Mouse (Mus musculus): Measurements from ENCODE around the gene Epb42.
"Not testable (repeated sequence)": the region's sequence is repeated elsewhere in the genome, so short reads cannot be mapped to it uniquely, and the experiment has no call there.

Gene Epb42

DNA sequence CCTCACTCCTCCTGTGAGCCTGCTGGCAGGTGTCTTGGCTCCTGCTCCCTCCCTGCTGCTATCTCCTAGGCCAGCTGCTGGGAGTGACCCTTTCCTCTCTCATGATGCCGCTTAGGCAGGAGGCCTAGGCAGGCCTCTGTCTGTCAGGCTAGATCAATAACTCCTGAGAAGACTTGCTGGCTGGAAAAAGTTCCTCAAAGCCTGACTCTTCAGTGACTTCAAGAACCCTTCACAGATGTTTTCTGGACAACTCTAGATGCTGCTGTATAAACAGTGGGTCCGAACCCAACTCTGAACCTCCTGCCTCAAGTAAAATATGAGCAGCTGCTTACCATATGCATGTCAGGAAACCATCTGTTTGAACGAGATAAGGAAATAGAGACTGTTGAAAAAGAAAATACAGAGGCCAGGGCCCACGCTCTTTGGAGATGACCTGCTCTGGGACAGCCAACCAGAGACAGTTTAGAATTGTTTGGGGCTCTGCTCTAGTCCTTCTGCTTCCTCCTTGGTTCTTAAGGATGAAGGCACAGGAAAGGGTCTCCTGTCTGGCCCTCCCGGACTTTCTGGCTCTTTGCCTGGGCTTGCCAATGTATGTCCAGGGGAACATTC is at the start of gene Epb42:
Epb42 (minus strand) TSS at position 340 of the 609 bp plus-strand sequence.
- DNase-seq (ENCODE audit: extremely low spot score, low spot score): no peak

GRCm38 (mm10) chr2:121085480-121086185 is 48.8 kb upstream of the Epb42 start, which contains the start of gene Tgm5:
TSS of gene Tgm5 (minus strand) at chr2:121085841.
- no peak for DNase-seq (ENCODE audit: extremely low spot score, low spot score)

DNA sequence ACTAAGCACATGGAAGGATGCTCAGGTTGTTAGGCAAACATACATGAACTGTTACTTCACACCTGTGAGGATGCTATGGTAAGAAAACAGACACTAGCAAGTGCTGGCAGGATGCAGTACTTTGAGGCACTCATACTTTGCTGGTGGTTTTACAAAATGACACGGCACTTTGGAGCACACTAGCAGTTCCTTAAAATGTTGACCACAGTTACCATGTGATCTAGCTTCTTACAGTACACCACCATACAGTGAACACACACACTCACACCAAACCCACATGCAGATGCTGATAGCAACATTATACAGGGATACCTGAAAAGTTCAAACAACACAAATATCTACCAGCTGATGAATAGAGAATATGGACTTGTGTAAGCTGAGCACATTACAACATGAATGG is 45.8 kb upstream of the Epb42 start:
- DNase-seq (ENCODE audit: extremely low spot score, low spot score): no peak

DNA sequence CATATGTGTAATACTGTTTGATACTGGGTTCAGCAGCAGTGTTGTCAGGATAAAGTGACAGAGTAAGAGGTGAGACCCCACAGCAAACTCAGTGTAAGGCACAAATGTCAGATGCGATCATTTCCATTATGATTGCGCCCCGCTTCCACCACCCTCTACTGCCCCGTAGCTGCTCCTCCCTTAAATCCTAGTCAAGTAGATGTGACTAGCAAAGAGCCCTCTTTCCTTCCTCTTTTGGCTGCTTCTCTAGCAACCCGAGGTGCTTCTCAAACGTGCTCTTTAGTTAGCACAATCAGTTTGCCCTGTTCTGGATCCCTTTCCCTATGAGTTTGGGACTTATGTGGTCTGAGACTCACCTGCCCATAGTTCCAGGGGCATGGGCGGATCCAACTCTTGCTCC is 37.9 kb upstream of the Epb42 start:
- DNase-seq (ENCODE audit: extremely low spot score, low spot score): no peak

GRCm38 (mm10) chr2:121071871-121072270 is 35.0 kb upstream of the Epb42 start:
- DNase-seq (ENCODE audit: extremely low spot score, low spot score): no peak

DNA sequence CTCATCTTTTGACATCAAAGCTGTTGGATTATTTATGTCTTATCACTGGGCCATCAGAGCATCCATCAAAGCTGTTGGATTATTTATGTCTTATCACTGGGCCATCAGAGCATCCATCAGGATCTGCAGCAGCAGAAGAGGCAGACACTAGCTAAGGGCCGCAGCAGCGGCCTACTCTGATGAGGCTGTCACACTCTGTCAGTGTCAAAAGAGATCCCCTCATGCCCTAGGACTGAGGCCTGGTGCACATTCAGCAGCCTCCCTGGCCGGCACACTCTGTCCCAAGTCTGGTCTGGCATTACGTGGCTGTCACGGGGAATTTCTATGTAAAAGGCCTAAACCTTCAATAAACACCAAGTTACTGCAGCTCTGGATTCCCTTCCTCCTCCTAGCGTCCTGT is 32.6 kb upstream of the Epb42 start:
- DNase-seq (ENCODE audit: extremely low spot score, low spot score): no peak

DNA sequence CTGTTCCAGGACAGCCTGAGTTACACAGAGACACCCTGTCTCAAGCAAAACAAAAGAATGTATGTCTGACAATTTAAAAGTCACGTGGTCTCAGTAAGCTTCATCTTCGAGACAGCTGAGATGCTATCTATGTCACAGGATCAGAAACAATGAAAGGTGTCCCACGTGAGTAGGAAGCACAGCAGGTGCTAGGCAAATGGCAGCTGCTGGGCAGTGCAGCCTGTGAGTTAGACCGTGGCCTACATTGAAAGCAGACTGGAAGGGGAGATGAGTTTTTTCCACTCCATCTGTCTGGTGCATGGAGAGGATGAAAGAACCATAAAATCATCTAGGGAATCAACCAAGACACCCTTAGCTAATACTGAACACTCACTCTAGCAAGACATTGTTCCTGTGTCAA is 30.2 kb upstream of the Epb42 start:
- DNase-seq (ENCODE audit: extremely low spot score, low spot score): no peak

DNA sequence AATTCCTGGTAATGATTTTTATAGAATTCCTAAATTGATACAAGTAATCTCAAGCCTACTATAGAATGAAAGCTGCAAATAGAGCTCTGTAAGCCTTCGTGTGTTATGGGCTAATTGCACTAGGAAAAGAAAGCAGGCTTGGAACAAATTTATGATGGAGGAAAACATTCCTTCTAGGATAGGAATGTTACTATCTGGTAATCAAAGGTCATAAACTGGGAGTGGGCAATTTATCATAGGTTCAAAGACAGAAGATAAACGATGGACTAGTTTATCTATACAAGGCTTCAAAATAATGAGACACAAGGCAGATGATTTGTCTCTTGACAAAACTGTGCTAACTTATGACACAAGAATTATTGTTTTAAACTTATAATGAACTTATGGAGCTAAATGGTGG is 24.4 kb upstream of the Epb42 start:
- no peak for DNase-seq (ENCODE audit: extremely low spot score, low spot score)

DNA sequence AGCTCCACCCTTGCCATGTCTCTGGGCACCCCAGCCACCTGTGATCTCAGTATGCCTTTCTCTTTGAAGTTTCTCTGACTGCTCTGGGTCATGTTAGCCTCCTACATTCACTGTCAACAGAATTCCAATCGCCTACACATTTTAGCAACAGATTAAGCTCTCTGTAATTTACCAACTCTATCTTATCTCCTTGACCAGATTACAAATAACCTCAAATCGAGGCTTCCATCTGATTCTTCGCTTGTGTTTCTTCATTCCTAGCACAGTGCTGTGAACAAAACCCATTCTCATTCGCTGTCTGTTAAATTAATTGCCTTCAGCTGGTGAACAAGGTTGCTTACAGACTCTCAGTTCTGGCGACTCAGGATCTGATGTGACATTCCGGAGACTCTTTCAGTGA is 21.1 kb upstream of the Epb42 start:
- DNase-seq (ENCODE audit: extremely low spot score, low spot score): no peak

DNA sequence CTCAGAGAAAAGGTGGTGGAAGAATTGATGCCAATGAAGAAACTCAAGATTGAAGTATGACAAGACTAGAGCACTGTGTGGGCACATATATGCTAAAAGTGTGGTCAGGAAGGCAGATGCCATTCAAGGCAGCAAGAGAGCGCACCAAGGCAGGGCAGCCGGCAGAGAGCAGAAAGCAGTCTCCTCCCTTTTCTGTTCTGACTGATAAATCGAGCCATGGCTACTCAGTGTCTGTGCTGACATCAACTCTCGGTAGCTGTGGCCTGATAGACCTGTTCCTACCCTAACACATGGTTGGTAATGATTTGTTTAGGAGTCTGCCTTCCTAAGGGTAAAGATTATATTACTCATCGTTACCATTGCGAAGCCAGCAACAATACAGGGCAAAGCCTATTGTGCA is 19.0 kb upstream of the Epb42 start:
- no peak for DNase-seq (ENCODE audit: extremely low spot score, low spot score)

- no peak for DNase-seq (ENCODE audit: extremely low spot score, low spot score)
Measured at GRCm38 (mm10) chr2:121054060-121054459, 17.2 kb upstream of the Epb42 start.

GRCm38 (mm10) chr2:121052176-121052575 is 15.3 kb upstream of the Epb42 start:
- no peak for DNase-seq (ENCODE audit: extremely low spot score, low spot score)

- DNase-seq (ENCODE audit: extremely low spot score, low spot score): no peak
Measured at GRCm38 (mm10) chr2:121045653-121046052, 8.8 kb upstream of the Epb42 start.

GRCm38 (mm10) chr2:121041098-121041497 is 4.2 kb upstream of the Epb42 start:
- no peak for DNase-seq (ENCODE audit: extremely low spot score, low spot score)

DNA sequence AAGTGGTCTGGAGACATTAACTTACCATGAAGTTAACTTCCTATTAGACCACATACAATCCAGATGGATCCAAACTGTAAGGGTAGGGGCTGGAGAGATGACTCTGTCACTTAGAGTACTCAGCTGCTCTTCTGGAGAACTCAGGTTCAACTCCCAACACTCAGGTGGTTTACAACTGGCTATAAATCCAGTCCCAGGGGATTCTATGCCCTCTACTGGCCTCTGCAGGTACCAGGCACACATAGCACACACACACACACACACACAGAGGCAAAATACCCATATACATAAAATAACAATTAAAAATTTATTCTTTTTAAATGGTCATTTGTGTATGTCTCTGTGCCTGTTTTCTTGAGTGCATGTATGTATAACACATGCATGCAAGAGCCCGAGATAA is 2.5 kb upstream of the Epb42 start:
- no peak for DNase-seq (ENCODE audit: extremely low spot score, low spot score)

- DNase-seq (ENCODE audit: extremely low spot score, low spot score): not testable (repeated sequence)
Measured at GRCm38 (mm10) chr2:121038851-121039250, 2.0 kb upstream of the Epb42 start.

- DNase-seq (ENCODE audit: extremely low spot score, low spot score): no peak
Measured at GRCm38 (mm10) chr2:121022918-121023317, 14.0 kb downstream of the Epb42 start.

DNA sequence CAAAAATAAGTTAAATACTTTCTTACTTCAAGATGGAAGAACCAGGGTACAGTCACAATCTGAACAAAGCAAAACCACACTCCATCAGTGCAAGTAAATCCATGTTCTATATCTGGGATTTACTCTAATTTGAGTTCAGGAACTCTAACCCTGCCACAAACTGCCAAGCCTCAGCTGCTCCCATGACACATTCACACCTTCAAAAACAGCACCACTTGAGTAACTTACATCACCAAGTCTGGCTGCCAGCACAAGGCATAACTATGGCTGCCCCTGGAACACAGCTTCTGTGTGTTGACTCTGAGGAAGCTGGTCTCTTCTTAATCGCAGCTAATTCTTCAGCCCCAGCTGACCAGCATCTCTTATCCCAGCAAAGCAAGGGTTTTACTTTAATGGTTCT is 19.7 kb downstream of the Epb42 start:
- DNase-seq (ENCODE audit: extremely low spot score, low spot score): no peak

DNA sequence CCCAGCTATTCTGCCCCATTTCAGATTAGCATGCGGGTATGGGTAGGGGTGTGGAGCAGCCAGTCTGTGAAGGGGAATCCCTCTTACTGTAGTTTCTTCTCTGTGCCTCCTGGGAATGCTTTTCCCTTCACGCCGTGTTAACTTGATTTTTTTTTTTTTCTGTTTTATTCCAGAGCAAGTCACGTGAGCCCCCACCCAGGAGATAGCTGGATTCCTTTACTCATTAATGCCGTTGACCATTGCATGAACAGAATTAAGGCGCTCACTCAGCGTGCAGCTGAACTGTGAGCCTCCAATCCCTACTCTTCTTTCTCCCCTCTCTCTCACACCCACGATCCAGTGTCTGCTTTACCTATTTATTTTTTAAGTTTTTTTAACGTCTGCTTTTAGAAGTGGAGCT is 20.6 kb downstream of the Epb42 start:
- no peak for DNase-seq (ENCODE audit: extremely low spot score, low spot score)

- DNase-seq (ENCODE audit: extremely low spot score, low spot score): no peak
Measured at GRCm38 (mm10) chr2:121015507-121015906, 21.4 kb downstream of the Epb42 start.

GRCm38 (mm10) chr2:121012676-121013075 is 24.2 kb downstream of the Epb42 start:
- no peak for DNase-seq (ENCODE audit: extremely low spot score, low spot score)

- DNase-seq (ENCODE audit: extremely low spot score, low spot score): no peak
Measured at GRCm38 (mm10) chr2:121009071-121009677, 27.7 kb downstream of the Epb42 start.

DNA sequence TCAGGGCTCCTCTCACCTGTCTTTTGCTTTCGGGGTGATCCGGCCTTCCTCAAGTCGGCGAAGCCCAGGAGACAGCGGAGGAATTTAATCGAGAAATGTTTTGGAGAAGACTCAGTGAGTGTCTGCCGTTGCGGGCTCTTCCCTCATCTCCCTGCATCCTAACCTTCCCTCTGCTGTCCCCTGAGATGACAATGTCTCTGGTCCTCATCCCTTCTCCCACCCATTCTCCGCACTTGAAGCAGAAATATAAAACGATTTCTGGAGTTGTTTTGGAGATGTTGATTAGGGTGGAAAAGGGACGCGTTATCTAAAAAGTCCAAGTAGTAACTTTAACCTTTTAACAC is 28.2 kb downstream of the Epb42 start:
- no peak for DNase-seq (ENCODE audit: extremely low spot score, low spot score)

Measured in neural tube, embryonic 10.5 days (tissue).